Mouse (Mus musculus) heart, postnatal 0 days (tissue): ENCODE data around the gene Pacs2.

Source experiments
- CTCF ChIP-seq: IDR thresholded peaks from 2 replicates; pipeline ENCODE4 v1.5.1; 2016; ENCODE audit warnings: antibody characterized with exemption, control low read depth, low read depth
- EP300 ChIP-seq: IDR thresholded peaks from 2 replicates; pipeline ENCODE4 v1.6.1; 2016; ENCODE audit warnings: antibody characterized with exemption, low read depth

GRCm38 (mm10) chr12:113042543-113042942 lies 28.2 kb downstream of the Pacs2 start:
- no peak for TF ChIP-seq CTCF
- TF ChIP-seq EP300: no peak
